Mouse (Mus musculus): ENCODE data around the gene 9430097D07Rik.

DNA sequence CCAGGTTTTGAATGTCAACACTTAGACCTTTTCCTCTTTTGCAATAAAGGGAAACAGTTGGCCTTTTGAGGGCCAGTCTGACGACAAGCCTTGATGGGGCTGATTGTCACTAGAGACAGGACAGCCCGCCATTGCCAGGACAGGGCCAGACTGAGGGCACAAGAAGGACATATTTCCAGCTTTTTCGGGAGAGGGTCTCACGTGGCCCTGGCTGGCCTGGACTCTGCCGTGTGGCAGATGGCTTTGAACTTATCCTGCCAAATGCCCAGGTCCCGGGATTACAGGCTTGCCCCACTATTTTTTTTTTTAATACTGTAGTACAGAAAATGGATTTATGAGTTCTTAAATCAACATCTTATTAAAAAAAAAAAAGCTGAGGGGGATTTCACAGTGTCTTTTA, 15.8 kb upstream of the 9430097D07Rik start:
- TF ChIP-seq CTCF (IDR thresholded peaks at IDR 0.05; ENCODE audit: insufficient read depth, low read depth, low read length): no peak
- TF ChIP-seq POLR2A (IDR thresholded peaks at IDR 0.05; ENCODE audit: insufficient read depth, low read depth, low read length): no peak

All from olfactory bulb, adult 2 months (tissue).